Mouse (Mus musculus) lung, adult 2 months (tissue): ENCODE data around the gene Glt8d2.

Experiments used
- CTCF ChIP-seq: fragments of 200-500 bp; IDR thresholded peaks from 2 replicates; pipeline ENCODE4 v1.5.1; 2011; ENCODE audit warnings: mild to moderate bottlenecking, low read length, control low read depth; ENCODE audit not compliant: insufficient read depth
- POLR2A ChIP-seq: fragments of 200-500 bp; IDR thresholded peaks from 2 replicates; pipeline ENCODE4 v1.6.1; 2011; ENCODE audit warnings: low read depth, mild to moderate bottlenecking, control low read depth, low read length, borderline replicate concordance; ENCODE audit errors: extremely low read depth

DNA sequence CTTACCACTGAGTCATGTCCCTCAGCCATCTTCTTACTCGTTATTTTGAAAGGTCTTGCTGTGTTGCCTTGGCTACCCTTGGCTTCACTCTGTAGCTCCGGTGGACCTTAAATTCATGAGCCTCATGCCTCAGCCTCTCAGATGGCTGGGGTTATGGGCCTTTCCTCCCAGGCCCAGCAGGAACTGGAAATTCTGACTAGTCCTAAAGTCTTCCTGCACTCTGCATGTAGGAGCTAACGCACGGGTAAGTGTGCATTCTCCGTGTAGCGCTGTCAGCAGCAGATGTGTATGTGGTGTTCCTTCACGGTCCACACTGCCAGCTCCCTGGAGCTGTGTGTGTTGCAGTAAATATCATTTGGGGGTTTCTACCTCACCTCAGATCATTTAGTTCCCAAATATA lies 59.3 kb downstream of the Glt8d2 start:
- TF ChIP-seq CTCF (no peak), POLR2A (no peak)
